Mouse (Mus musculus) monocyte, adult 5-6 weeks (primary cell): ENCODE results near the gene Ppp1r35. TPM values are rescaled to one million over a fixed set of nuclear protein-coding genes. Genes with fewer than 3 reads are reported as not detected.

Experiments used
- ATAC-seq: fragments of 153-309, 156-312 bp; replicated peaks from 2 replicates; pipeline ENCODE4 v1.8.0; 2017; ENCODE audit warnings: mild to moderate bottlenecking; ENCODE audit not compliant: low TSS enrichment, insufficient number of reproducible peaks, severe bottlenecking, poor library complexity, low FRiP score
- total RNA-seq: library from RNA; stranded (forward); fragments of 200-1000, 200-491, 200-594 nt; gene quantifications from 3 replicates; pipeline ENCODE4 v1.2.3, GENCODE M21; 2017

The Ppp1r35 gene
- total RNA-seq, 1 experiment from 2014 or later: 9.5 TPM

DNA sequence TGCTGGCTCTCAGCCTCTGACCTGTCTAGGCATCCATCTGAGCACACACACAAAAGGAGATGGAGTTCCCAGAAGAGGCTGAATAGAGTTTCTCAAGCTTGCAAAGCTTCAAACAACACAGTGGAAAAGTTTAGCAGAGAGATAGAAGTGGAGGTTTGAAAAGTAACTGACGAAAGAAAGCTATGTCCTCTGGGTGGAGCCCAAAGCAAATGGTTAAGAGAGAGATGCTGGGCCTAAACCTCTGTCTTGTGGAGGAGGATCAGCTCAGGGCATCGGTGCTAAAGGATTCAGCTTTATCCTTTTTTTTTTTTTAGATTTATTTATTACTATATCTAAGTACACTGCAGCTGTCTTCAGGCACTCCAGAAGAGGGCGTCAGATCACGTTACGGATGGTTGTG lies 29.7 kb downstream of the Ppp1r35 start:
- no peak for ATAC-seq

DNA sequence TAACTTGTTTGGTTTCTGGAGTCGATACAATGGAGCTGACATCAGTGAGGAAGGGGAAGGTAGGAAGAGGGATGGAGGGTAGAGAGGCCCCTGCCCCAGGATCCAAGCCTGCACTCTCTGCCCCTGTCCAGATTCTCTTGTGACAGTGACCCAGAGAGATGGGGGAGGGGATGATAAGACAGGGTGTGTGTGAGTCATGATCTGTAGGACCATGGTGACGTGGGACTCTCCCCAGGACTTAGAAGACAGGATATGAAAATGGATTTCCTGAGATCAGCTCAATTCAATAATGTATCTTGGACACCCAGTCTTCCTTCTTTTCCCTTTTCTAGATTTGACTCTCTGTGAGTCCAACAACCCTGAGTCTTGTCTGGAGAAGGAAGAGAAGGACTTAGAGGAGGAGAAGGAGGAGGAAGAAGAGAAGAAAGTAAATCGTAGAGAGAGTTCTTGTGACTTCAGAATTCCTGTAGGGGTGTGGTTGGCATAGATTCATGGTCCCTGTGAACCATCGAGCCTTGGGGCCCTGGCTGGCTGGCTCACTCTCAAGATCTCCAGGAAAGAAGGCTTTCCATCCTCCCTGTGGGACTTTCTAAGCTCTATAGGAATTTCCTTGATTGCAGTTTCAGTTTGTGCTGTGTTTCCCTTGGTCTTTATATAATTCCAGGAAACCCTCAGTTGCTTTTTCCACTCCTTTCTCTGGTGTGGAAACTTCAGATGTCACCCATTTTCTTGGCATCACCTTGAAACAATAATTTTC lies 39.0 kb downstream of the Ppp1r35 start:
- ATAC-seq: no peak

DNA sequence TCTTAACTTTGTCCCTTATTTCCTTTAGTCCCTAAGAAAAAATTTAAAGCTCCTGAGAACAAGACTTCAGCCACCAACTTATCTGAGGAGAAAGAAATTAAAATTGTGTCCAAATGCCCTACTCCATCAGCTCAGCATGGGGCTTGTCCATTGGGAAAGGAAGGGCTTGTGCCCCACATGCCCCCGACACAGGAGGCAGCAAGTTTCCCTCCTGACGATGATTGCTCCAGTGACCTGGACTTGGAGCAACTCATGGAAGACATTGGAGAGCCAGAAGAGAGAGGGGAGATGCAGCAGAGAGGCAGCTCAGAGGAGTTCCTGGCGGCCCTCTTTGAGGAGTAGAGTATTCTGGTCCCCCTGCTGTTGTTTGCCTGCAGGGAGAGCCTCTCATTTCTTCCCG lies 43.5 kb downstream of the Ppp1r35 start:
- no peak for ATAC-seq

DNA sequence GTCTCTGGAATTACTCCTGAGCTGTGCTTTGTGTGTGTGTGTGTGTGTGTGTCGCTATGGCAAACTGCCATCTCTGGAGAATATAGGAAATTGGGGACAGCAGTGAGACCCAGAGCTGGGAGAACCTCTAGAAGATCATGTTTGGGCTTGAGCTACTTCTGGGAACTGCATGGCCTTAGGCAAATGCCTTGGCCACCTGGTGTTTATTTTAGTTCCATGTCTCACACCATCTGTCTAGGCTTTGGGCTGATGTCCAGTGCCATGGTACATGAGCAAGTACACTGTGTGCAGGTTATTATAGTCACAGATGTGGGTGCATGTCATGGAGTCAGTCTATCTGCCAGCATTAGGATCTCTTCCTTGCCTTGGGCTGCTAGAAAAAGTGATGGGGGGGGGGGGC lies 44.0 kb downstream of the Ppp1r35 start:
- ATAC-seq: no peak

DNA sequence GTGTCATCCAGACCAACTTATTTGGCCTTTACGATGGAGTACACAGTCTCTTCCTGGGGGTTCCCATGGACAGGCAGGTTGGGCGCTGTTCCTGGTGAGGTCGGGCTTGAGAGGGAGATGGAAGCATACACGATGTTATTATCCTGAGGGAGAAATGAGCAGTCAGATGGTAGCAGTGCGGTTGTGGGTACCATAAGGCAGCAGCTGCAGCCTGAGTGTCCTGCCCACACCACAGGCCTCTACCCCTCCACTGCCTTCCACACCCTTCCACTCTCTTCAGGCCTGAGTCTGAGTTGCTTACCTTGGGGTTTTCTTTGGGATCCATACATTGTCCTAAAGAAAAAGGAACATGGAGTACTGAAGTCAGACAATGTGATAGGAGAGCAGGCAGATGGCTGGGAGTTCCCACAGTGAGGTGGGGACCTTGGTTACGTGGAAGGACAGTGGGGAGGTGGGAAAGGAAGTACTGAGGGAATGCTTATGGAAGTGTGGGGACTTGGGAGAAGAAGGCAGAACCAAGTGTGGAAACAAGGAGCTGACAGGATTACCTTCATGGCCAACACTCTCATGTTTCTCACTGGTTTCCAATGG lies 44.9 kb downstream of the Ppp1r35 start:
- ATAC-seq: no peak

DNA sequence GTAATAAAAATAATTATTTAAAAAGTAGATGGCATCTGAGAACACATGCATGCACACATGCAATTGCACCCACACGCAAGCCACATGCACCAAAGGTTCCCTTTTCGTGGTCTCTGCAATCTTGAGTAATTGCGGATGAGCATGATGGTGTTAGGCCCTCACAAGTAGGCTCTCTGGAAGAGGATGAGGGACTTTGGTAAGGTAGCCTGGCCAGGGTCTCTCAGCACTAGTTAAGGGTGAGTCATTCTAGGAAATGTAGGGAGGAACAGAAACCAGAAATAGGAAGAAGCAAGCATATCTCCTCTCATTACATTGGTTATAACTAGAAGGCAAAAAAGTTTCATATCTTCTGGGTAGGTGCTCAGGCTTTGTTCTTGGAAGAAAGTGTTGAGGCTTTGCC lies 46.4 kb downstream of the Ppp1r35 start:
- peak; percentile 38 for ATAC-seq

DNA sequence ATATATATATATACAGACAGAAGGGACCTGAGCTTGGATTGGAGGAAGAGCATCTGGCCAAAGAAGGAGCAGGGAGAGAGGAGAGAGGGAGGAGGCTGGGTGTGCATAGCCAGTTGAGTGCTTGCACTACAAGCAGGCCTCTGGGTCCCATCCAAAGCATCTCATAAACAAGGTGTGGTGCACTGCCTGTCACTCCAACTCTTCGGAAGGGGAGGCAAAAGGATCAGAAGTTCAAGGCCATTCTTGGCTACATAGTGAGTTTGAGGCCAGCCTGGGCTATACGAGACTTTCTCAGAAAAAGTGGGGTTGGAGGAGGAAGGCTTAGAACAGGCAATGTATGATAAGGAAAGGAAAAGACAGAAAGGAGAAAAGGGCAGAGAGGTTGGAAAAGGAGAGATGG lies 47.3 kb downstream of the Ppp1r35 start:
- ATAC-seq: no peak

DNA sequence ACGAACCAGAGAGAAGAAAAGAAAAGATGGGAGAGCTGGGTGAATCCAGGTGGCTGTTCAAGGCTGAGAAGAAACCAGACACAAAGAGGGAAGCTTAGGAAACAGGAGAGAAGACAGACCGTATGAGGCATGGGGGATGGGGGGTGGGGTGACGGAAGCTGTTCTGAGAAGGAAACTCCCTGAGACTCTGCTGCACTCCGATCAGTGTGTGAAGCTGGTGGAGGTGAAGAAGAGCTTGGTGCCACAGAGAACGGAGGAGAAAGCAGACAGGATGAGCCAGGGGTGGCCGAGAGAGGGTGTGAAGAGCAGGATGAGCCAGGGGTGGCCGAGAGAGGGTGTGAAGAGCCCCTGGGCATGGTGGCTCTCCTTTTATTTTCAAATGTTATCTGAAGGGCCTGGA lies 47.8 kb downstream of the Ppp1r35 start:
- no peak for ATAC-seq

DNA sequence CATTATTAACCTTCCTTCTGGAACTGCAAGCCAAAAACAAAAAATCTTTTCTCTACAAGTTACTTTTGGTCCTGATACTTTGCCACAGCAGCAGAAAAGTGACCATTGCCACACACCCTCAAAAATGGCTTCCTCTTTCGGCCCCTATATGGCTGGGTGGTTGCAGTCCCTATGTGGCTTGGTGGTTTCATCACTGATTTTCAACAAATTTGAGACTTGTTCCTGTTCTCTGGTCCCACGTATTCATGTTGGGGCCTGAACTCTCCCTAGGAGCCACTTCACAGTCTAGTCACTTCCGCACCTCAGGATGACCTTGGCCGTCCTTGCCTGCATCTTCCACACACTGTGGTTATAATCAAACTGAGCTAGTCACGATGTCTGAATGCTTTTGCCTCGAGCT lies 50.0 kb downstream of the Ppp1r35 start:
- ATAC-seq: peak; percentile 82

Other genes starting within 250 kb of the Ppp1r35 start
- gene Epo, start 245.6 kb upstream of the Ppp1r35 start, total RNA-seq: not detected in 3 replicates
- 361 to 408 TPM (median 386 TPM) in 3 replicates for gene Gnb2, start 245.3 kb upstream of the Ppp1r35 start, total RNA-seq
- not detected in 3 replicates for gene Actl6b, start 225.3 kb upstream of the Ppp1r35 start, total RNA-seq
- 0.29 to 0.53 TPM (median 0.38 TPM) in 3 replicates for gene Tfr2, start 209.0 kb upstream of the Ppp1r35 start, total RNA-seq
- 3.0 to 5.9 TPM (median 5.8 TPM) in 3 replicates for gene Mospd3, start 177.8 kb upstream of the Ppp1r35 start, total RNA-seq
- gene Pcolce, start 165.1 kb upstream of the Ppp1r35 start, total RNA-seq: not detected in 3 replicates
- not detected in 3 replicates for gene Fbxo24, start 149.8 kb upstream of the Ppp1r35 start, total RNA-seq
- gene Lrch4, start 149.7 kb upstream of the Ppp1r35 start, total RNA-seq: 34.9 to 86.0 TPM (median 77.2 TPM) in 3 replicates
- 12.9 to 28.7 TPM (median 25.9 TPM) in 3 replicates for gene Gm20605, start 149.7 kb upstream of the Ppp1r35 start, total RNA-seq
- gene Sap25, start 137.5 kb upstream of the Ppp1r35 start, total RNA-seq: 20.7 to 64.8 TPM (median 21.8 TPM) in 3 replicates
- gene Irs3, start 133.1 kb upstream of the Ppp1r35 start, total RNA-seq: 0.10 TPM in 1 of 3 replicates, not detected in the others
- 7.7 to 11.8 TPM (median 9.0 TPM) in 3 replicates for gene Agfg2, start 94.1 kb upstream of the Ppp1r35 start, total RNA-seq
- 0.19 to 1.2 TPM (median 0.43 TPM) in 3 replicates for gene Nyap1, start 37.2 kb upstream of the Ppp1r35 start, total RNA-seq
- gene Tsc22d4, start 33.1 kb upstream of the Ppp1r35 start, total RNA-seq: 65.2 to 107 TPM (median 70.0 TPM) in 3 replicates
- gene Mepce, start 8.8 kb downstream of the Ppp1r35 start, total RNA-seq: 20.7 to 27.6 TPM (median 21.5 TPM) in 3 replicates
- 5.5 to 18.4 TPM (median 12.3 TPM) in 3 replicates for gene Zcwpw1, start 8.9 kb downstream of the Ppp1r35 start, total RNA-seq
- 231 to 298 TPM (median 257 TPM) in 3 replicates for gene Pilra, start 57.4 kb downstream of the Ppp1r35 start, total RNA-seq
- 98.4 to 185 TPM (median 149 TPM) in 3 replicates for gene Pilrb1, start 79.3 kb downstream of the Ppp1r35 start, total RNA-seq
- gene Pilrb2, start 93.0 kb downstream of the Ppp1r35 start, total RNA-seq: 111 to 176 TPM (median 151 TPM) in 3 replicates
- not detected in 3 replicates for gene Cyp3a13, start 142.8 kb downstream of the Ppp1r35 start, total RNA-seq
- 0.29 TPM in 1 of 3 replicates, not detected in the others for gene Gjc3, start 184.2 kb downstream of the Ppp1r35 start, total RNA-seq
- not detected in 3 replicates for gene Azgp1, start 202.7 kb downstream of the Ppp1r35 start, total RNA-seq
- not detected in 3 replicates for gene Smok3a, start 242.4 kb downstream of the Ppp1r35 start, total RNA-seq
- gene Smok3b, start 242.6 kb downstream of the Ppp1r35 start, total RNA-seq: not detected in 3 replicates